Mouse (Mus musculus) cerebellum, postnatal 36 days (tissue): Measurements from ENCODE around the gene Pcsk6.

Experiments used
- DNase-seq, 2 experiments: peaks; one replicate each; pipeline ENCODE4 v3.0.0; 2021 to 2022; ENCODE audit warnings: mixed read lengths in 2 of 2

The Pcsk6 gene

DNA sequence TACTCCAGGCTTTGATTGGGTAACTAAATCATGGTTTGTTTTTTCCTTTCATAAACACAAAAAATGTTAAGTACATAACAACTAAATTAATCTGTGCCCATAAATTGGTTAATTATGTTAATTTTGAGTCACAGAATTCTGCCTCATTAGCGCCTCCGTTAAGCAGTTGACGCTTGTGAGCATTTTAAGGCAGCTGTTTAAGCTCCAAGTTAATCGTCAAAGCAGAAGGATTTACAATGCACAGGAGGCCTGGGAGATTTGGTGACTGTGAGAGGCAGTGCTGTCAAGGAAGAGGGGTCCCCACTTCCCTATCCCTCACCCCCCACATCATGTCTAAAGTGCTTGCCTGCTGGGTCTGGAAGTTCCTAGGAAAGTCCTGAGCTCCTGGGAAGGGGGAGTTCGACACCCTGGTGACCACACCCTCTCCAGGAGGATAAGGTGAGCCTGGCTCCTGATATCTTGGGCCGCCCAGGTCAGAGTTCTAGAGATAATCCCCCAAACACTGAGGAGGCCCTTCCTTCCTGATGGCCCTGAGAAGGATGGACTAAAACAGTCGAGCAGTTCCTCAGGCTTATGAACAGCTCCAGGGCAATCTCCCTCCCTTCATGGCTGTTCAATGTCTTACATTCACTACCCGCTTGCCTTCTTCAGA is 83.9 kb downstream of the Pcsk6 start:
- DNase-seq: no peak

DNA sequence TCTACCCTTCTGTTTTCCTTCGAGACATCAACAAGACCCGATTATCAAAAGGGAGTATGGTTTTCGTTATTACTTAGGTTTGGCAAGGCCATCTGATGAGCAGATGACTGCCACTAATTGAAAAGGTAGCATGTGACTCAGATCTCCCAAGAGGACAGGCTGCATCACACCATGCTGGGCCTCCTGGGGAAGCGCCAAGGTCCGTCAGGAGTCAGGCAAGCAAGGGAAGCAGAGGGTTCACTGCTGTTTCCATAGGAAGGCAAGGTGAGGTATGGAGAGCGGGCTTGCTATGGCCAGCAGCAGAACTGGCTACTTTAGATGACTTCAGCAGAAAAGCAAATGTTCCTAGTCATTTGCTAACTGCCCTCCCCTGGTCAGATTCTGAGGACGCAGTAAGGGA is 84.9 kb downstream of the Pcsk6 start:
- DNase-seq: peak; percentile 27 to 37

- no peak for DNase-seq
Observed at GRCm38 (mm10) chr7:65948891-65949290, 87.4 kb downstream of the Pcsk6 start.

DNA sequence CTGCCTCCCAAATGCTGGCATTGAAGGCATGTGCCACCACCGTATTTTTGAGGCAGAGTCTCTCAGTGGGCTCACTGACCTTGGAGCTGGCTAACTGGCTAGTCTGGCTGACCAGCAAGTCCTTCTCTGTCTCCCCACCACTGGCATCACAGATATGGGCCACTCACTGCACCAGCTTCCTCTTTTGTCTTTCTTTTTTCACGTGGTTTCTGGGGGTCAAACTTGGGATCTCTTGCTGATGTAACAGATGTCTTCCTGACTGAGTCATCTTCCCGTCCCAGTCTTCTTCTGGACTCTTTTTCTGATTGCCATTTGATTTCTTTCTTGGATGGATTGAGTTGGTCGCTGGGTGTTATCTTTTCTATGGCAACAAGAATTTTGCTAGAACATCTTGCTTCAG is 93.0 kb downstream of the Pcsk6 start:
- no peak for DNase-seq

- no peak for DNase-seq
Observed at GRCm38 (mm10) chr7:65955304-65956220, 94.0 kb downstream of the Pcsk6 start.

- no peak for DNase-seq
Observed at GRCm38 (mm10) chr7:65957245-65957644, 95.7 kb downstream of the Pcsk6 start.

DNA sequence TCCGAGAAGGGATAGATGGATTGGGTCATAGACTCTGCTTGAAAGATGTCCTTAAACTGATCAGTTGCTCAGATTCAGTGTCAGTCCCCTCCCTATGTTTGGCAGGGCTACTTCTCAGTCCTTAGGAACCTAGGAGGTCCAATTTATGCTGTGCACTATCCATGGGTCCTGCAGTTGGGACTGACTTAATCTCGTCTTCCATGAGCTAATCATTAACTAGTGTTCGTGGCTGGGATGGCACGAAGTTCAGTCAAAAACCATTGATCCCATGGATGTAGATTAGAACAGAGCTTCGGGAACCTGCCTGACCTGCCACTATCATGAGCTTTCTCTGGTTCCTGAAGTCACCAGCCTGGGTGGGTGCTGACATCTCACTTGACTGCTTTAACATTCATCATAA is 96.6 kb downstream of the Pcsk6 start:
- DNase-seq: no peak

GRCm38 (mm10) chr7:65959221-65959924 is 97.8 kb downstream of the Pcsk6 start:
- DNase-seq: no peak

- peak; percentile 31 to 45 for DNase-seq
Observed at GRCm38 (mm10) chr7:65962611-65963010, 101.1 kb downstream of the Pcsk6 start.

GRCm38 (mm10) chr7:65964398-65964797 is 102.9 kb downstream of the Pcsk6 start:
- no peak for DNase-seq

DNA sequence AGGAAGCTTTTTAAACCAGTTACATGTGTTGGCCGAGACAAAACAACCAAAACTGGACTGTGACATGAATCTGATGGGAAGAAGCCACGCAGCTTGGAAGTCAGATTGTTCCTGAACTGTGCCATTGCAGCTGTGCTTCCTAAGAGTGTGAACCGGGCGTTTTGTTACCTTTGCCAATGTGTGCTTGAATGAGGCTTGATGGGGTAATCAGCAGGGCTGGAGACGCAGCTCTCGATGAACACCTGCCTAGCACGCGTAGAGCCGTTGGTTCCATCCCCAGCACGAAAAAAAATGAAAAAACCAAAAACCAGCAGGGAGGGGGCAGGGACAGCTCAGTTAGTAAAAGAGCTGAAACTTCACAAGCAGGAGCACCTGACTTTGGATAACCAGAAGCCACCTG is 109.8 kb downstream of the Pcsk6 start:
- DNase-seq: no peak

- DNase-seq: no peak
Observed at GRCm38 (mm10) chr7:65977286-65977685, 115.8 kb downstream of the Pcsk6 start.

DNA sequence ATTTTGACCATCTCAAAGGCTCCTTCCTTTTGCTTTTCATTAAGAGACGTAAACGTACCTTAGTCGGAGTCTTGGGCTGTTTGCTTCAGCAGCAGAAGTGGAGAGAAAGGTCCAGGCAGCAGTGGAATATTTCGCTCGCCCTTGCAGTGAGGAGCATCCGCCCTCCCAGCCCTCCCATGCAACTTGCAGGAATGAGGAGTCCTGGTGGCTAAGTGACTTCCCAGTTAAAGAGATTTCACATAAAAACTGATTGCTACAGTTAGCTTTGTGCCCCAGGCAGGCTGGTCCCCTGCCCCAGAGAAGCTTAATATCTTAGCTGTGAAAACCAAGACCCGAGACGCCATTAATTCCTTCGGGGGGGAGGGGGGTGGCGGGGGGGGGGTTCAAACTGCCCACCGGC is 116.4 kb downstream of the Pcsk6 start:
- no peak for DNase-seq

DNA sequence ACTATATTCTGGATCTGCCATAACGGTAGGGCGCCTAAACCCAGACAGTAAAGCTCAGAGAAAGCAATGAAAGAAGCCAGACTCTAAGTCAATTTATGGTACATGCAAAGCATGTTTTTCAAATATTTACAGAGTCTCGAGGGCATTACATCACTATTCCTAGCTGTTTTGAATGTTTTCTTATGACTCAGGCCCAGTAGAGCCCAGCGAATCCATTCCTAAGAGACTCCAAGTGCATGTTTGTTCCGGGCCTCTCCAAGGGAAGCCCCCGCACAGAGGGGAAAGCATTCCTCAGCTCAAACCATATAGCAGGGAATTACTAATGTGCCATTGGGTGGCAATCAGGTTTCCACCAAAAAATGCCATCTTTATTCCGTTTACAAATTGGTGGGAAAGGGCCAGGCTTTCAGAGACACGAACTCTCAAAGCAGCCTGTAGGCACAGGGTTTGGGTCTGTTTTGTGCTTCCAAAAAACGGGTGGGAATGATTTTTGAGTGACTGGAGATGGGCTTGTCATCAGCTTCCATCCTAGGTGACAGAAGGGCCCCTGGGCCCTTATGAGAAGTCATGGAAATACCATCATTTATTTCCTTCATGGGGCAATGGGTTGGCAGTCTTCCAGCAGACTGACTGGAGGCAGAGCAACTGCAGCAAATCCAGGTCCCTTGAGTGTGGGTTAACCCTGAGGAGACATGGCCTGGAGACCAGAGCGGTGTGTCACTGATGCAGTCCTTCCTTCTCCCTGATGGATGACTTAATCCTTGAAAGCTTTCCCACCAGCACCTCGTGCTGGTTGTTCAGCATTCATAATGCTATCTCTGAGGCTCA is 117.7 kb downstream of the Pcsk6 start:
- DNase-seq: no peak

DNA sequence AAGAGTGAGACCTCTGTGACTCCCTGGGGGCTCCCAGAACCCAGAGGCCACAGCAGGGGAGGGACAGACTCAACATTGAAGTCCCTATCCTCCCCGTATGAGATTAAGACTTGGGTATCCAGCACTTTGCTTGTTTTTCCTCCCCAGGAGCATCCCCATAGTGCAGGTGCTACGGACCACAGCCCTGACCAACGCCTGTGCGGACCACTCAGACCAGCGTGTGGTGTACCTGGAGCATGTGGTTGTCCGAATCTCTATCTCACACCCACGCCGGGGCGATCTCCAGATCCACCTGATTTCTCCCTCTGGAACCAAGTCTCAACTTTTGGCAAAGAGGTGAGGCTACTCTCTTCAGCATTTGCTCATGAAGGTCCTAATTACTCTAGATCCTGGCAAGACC is 118.5 kb downstream of the Pcsk6 start:
- no peak for DNase-seq

DNA sequence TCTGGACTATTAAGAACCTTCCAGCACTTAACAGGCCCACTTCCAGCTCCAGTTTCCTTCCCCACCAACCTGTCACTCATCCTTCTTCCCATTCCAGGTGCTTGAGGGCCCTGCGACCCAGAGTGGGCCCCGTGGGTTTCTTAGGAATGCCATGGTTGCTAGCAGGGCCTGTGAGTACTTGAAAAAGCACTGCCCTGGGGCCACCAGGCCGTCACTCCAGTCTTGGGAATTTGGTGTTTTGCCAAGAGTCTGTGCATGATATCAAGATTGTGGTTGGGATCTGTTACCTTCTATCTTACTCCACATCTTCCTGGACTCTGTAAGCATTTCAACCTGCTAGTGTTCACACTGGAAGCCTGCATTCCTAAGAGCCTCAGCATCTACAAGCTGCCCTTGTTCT is 120.5 kb downstream of the Pcsk6 start:
- DNase-seq: no peak

DNA sequence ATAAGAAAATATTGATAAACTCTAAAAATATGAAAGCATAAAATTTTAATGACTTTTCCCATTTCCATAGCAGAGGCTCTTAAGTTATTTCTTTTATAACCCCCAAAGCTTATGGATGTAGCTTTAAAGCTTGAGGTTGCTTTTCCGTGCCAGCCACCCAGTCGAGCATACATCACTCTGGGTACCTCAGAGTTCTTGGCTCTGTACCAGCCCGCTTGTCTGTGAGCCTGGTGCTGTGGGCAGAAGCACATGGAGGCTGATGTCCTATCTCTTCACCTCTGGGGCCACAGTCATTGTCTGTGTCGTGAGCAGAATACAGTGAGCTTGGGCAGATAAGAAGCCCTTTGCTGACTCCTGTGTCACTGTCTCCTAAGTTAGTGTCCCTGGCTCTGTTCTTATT is 126.7 kb downstream of the Pcsk6 start:
- no peak for DNase-seq

- no peak for DNase-seq
Observed at GRCm38 (mm10) chr7:65988709-65989108, 127.2 kb downstream of the Pcsk6 start.

DNA sequence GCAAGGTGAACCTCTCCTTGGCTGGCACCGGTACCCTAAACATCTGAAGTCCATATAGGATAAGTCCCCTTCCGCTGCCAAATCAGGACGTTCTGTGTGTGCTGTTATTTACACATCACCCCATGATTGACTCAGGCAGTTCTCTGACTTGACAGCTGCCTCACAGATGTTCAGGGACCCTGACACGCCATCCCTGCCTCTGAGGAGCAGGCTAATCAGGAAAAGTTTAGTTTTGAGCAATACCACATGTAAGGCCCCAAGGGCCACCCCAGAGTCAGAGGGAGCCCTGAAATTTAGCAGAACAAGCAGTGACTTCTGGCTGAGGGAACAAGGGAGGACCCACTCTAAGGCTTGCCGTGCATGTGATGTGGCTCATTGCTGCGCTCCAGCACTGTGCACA is 130.8 kb downstream of the Pcsk6 start:
- DNase-seq: no peak

DNA sequence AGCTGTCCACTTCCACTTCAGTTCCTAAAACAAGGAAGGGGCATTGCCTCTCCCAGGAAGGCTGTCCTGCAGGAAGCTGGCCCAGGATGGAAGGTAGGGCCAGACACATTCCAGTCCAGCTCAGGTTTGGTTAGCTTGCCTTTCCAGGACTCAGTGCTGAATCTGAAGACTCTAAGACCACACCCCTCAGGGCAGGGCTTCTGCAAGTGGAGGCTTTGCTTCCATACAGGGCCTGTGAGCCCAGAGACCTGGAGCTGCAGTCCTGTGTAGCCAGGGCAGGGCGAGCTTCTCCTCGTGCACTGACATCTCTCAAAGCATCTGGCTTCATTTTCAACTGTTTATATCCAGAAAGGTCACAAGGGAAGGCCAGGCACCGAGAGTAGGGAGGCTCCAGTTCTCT is 131.9 kb downstream of the Pcsk6 start:
- no peak for DNase-seq

DNA sequence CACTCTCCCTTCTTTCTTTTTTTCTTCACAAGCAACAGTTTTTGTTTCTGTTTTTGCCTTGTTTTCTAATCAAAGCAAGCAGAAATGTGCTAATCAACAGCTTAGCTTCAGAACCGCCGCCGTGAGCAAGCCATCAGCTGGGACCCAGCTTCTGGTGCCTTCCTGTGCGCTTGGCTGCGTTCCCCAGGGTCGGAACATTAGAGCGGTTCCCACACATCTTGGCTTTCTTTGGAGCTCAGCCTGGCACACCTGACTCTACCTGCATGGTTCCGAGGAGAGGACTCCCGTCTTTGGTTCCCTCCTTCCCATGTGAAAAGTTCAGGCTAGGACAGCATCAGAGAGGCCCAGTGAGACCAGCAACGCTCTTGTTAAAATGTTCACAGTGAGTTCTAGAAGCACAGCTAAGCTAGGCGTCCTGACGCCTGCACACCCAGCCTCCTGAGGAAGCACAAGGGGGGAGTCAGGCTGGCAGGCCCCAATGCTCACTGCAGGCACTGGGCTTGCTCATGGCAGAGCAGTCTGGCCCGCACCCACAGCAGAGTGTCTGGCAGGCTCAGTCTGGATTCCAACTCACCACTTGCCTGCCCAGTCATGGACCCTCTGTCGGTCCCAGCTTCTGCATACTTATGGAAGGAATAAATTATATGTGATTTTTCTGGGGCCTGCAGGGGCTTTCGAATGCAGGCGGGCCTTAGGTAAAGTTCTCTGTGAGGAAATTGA is 139.7 kb downstream of the Pcsk6 start:
- peak; percentile 36 for DNase-seq

DNA sequence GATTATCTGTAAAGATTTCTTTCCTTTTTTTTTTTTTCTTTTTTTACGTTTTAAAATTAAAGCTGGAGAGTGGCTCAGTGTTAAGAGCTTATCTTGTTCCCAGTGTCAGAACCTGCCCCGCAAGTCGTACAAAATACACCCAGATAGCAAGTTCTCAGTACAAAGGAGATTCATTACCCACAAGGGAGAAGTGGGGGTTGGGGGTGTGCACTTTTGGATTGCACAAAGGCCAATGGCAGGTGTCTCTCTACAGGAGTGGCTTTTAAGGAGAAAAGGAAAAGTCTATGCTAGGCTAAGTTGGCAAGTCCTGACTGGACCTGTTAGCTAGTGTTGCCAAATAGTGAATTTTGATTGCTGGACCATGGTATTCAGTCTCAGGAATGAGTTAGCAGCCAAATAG is 140.3 kb downstream of the Pcsk6 start:
- no peak for DNase-seq
